Mouse (Mus musculus): ENCODE data around the gene Ugt1a7c.
"Not testable (repeated sequence)": the region's sequence is repeated elsewhere in the genome, so short reads cannot be mapped to it uniquely, and the experiment has no call there.

- not testable (repeated sequence) for TF ChIP-seq CTCF, EP300 (IDR thresholded peaks at IDR 0.05; ENCODE audit: low read depth)
Measured at GRCm38 (mm10) chr1:88130223-88130622, 35.4 kb downstream of the Ugt1a7c start.
